Mouse (Mus musculus): ENCODE results near the gene Eftud2.

Eftud2 gene

GRCm38 (mm10) chr11:102874801-102875334 is 5.9 kb downstream of the Eftud2 start:
- peak; percentile 68 for DNase-seq

GRCm38 (mm10) chr11:102864272-102864671 is 16.5 kb downstream of the Eftud2 start:
- peak; percentile 53 for DNase-seq

GRCm38 (mm10) chr11:102859933-102860332 is 20.9 kb downstream of the Eftud2 start:
- DNase-seq: no peak

- no peak for DNase-seq
Measured at GRCm38 (mm10) chr11:102858951-102859350, 21.8 kb downstream of the Eftud2 start.

GRCm38 (mm10) chr11:102855941-102856340 is 24.8 kb downstream of the Eftud2 start:
- DNase-seq: no peak

- no peak for DNase-seq
Measured at GRCm38 (mm10) chr11:102853760-102854159, 27.0 kb downstream of the Eftud2 start.

- peak; percentile 52 for DNase-seq
Measured at GRCm38 (mm10) chr11:102851883-102852282, 28.9 kb downstream of the Eftud2 start.

- DNase-seq: no peak
Measured at GRCm38 (mm10) chr11:102845926-102846325, 34.9 kb downstream of the Eftud2 start.

GRCm38 (mm10) chr11:102838616-102839150 is 42.1 kb downstream of the Eftud2 start:
- no peak for DNase-seq

- DNase-seq: no peak
Measured at GRCm38 (mm10) chr11:102838126-102838525, 42.7 kb downstream of the Eftud2 start.

GRCm38 (mm10) chr11:102837385-102837784 is 43.4 kb downstream of the Eftud2 start:
- no peak for DNase-seq

- DNase-seq: no peak
Measured at GRCm38 (mm10) chr11:102836146-102836545, 44.6 kb downstream of the Eftud2 start.

- DNase-seq: no peak
Measured at GRCm38 (mm10) chr11:102835549-102835948, 45.2 kb downstream of the Eftud2 start, which contains the start of gene Higd1b. TSS of gene Higd1b (plus strand) at chr11:102835849.

GRCm38 (mm10) chr11:102834219-102834618 is 46.6 kb downstream of the Eftud2 start:
- no peak for DNase-seq

- DNase-seq: no peak
Measured at GRCm38 (mm10) chr11:102832700-102833297, 48.0 kb downstream of the Eftud2 start.

- DNase-seq: no peak
Measured at GRCm38 (mm10) chr11:102830276-102830675, 50.5 kb downstream of the Eftud2 start.

GRCm38 (mm10) chr11:102827097-102827496 is 53.7 kb downstream of the Eftud2 start:
- DNase-seq: no peak

GRCm38 (mm10) chr11:102826476-102826875 is 54.3 kb downstream of the Eftud2 start:
- no peak for DNase-seq

- DNase-seq: no peak
Measured at GRCm38 (mm10) chr11:102821231-102821630, 59.6 kb downstream of the Eftud2 start.

- no peak for DNase-seq
Measured at GRCm38 (mm10) chr11:102820432-102820831, 60.4 kb downstream of the Eftud2 start.

- DNase-seq: no peak
Measured at GRCm38 (mm10) chr11:102819783-102820385, 60.9 kb downstream of the Eftud2 start.

- DNase-seq: peak; percentile 29
Measured at GRCm38 (mm10) chr11:102819021-102819782, 61.6 kb downstream of the Eftud2 start, which contains the start of gene Gjc1. TSS of gene Gjc1 (minus strand) at chr11:102819700.
